Mouse (Mus musculus) gastrocnemius, postnatal 4 days (tissue): Measurements from ENCODE around the gene Pdss1. TPM values are rescaled to one million over a fixed set of nuclear protein-coding genes. Genes with fewer than 3 reads are reported as not detected.
"Not testable (repeated sequence)": the region's sequence is repeated elsewhere in the genome, so short reads cannot be mapped to it uniquely, and the experiment has no call there.

Source experiments
- DNase-seq, 2 experiments: peaks; one replicate each; pipeline ENCODE4 v3.0.0; 2021 to 2022; ENCODE audit warnings: low spot score in 2 of 2, mixed read lengths in 2 of 2
- long read RNA-seq, 2 experiments: library from polyadenylated mRNA; stranded (forward); transcript quantifications; one replicate each; pipeline ENCODE4 v2.0.0; 2021
- total RNA-seq, 2 experiments: library from RNA; stranded (reverse); gene quantifications; 2 replicates each; pipeline ENCODE4 v1.2.3; 2021

Gene Pdss1
- total RNA-seq: 10 to 100 TPM; 14.9 to 20.3 TPM
- long read RNA-seq, experiment 1, transcript Pdss1-201 (11 exons, 1,642 nt): major isoform, 22 of 32 reads
- long read RNA-seq, experiment 1, partial matches to known transcripts: 0 of 32 reads
- long read RNA-seq, experiment 1, other reads (novel, unspliced or antisense): 8 of 32 reads
- long read RNA-seq, experiment 2, transcript Pdss1-201 (11 exons, 1,642 nt): major isoform, 21 of 31 reads
- long read RNA-seq, experiment 2, partial matches to known transcripts: 0 of 31 reads
- long read RNA-seq, experiment 2, other reads (novel, unspliced or antisense): 9 of 31 reads

GRCm38 (mm10) chr2:22895282-22896273 is at the start of gene Pdss1:
Pdss1 (plus strand) TSS chr2:22895522.
- DNase-seq: peak; percentile 76 to 90

- DNase-seq: no peak
Observed at GRCm38 (mm10) chr2:22851900-22852299, 43.4 kb upstream of the Pdss1 start.

DNA sequence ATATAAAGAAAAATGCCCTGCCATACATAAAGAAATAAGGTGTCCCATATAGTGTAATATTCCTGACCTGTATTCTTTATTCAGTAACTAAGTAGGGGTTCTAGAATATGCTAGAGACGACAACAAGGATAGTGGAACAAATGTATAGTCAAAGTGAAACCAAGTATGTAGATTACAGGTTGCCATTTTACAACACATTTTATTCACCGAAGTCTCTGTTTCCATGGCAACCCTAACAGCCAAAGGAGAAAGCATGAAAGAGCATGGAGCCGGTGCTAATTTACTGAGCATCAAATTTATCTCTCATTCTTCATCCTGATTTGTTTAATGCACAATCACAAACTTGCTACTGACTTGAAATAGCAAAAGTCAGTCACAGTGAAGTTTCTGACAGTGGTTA is 37.8 kb upstream of the Pdss1 start:
- no peak for DNase-seq

- no peak for DNase-seq
Observed at GRCm38 (mm10) chr2:22862194-22862593, 33.1 kb upstream of the Pdss1 start.

GRCm38 (mm10) chr2:22864394-22865037 is 30.8 kb upstream of the Pdss1 start:
- DNase-seq: peak; percentile 42 to 49

- no peak for DNase-seq
Observed at GRCm38 (mm10) chr2:22865818-22866217, 29.5 kb upstream of the Pdss1 start.

GRCm38 (mm10) chr2:22866894-22867424 is 28.4 kb upstream of the Pdss1 start:
- DNase-seq: no peak

GRCm38 (mm10) chr2:22873159-22873558 is 22.2 kb upstream of the Pdss1 start:
- DNase-seq: no peak

GRCm38 (mm10) chr2:22874628-22875027 is 20.7 kb upstream of the Pdss1 start:
- DNase-seq: no peak

GRCm38 (mm10) chr2:22876614-22877013 is 18.7 kb upstream of the Pdss1 start:
- DNase-seq: no peak

- DNase-seq: no peak
Observed at GRCm38 (mm10) chr2:22878781-22879180, 16.5 kb upstream of the Pdss1 start.

GRCm38 (mm10) chr2:22880726-22881125 is 14.6 kb upstream of the Pdss1 start:
- DNase-seq: not testable (repeated sequence)

GRCm38 (mm10) chr2:22894932-22895281 is 415 bp upstream of the Pdss1 start:
- DNase-seq: no peak

DNA sequence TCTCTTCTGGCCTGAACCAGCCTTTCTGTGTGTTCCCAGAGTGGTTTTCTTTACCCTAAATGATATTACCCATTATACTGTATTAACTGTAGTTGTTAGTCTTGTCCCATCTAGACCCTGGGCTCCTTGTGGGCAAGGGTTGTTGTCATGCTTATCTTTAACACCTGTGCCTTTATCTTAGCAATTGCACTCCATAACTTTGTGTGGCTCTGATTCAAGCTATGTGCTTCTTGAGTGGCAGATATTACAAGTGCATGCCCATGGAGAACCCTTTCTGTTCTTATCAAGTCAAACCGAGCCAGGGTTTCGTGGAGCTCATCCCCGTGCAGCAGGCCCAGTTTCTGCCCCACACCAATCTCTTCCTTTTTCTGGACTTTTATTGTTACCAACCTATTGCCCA is 8.6 kb downstream of the Pdss1 start:
- no peak for DNase-seq

- no peak for DNase-seq
Observed at GRCm38 (mm10) chr2:22914421-22914820, 19.1 kb downstream of the Pdss1 start.

GRCm38 (mm10) chr2:22918651-22919050 is 23.3 kb downstream of the Pdss1 start:
- no peak for DNase-seq

DNA sequence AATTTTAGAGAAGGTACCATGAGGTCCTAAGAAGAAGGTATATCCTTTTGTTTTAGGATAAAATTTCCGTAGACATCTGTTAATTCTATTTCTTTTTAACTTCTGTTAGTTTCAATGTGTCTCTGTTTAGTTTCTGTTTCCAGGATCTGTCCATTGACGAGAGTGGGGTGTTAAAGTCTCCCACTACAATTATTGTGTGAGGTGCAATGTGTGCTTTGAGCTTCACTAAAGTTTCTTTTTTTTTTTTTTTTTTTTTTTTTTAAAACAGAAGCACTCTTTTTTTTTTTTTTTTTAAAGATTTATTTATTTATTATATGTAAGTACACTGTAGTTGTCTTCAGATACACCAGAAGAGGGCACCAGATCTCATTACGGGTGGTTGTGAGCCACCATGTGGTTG is 30.6 kb downstream of the Pdss1 start:
- not testable (repeated sequence) for DNase-seq

- DNase-seq: no peak
Observed at GRCm38 (mm10) chr2:22928259-22928658, 32.9 kb downstream of the Pdss1 start.

DNA sequence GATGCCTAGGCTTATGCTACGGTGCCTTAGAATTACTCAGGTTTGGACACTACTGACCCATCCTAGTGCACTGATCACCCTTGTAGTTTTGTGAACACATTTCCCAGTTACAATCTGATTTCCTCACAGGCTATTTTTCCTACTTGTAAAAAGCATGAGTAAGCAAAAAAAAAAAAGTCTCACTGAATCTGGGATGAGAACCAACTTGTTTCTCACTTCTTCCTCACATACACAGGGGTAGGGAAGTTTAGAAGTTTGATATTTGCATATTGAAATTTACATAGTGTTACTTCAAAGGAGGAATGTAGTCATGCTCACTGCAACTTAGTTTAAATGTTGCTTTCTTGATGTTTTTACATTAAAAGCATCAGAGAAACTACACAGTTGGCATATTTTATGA is 38.2 kb downstream of the Pdss1 start:
- no peak for DNase-seq

- no peak for DNase-seq
Observed at GRCm38 (mm10) chr2:22949956-22950355, 54.6 kb downstream of the Pdss1 start.

GRCm38 (mm10) chr2:22954278-22954677 is 59.0 kb downstream of the Pdss1 start:
- no peak for DNase-seq
